Mouse (Mus musculus) embryonic stem cell, embryonic (primary cell): ENCODE measurements around the gene Mrps34.

ENCODE experiments used
- CTCF ChIA-PET, 4 experiments: fragments of 300-600 bp in 2 of 4; fragments of 350-600 bp in 2 of 4; sonication (Branson Sonifier 250); formaldehyde crosslinking; loops; one replicate each; lab custom pipeline; 2022; ENCODE audit warnings: inconsistent platforms in 2 of 4; lab: Charles Lee
- POLR2A ChIA-PET, 4 experiments: fragments of 300-600 bp in 2 of 4; fragments of 350-600 bp in 2 of 4; sonication (Branson Sonifier 250); formaldehyde crosslinking; loops; one replicate each; lab custom pipeline; 2022; ENCODE audit warnings: antibody characterized with exemption in 4 of 4, inconsistent platforms in 1 of 4; lab: Charles Lee

Mrps34 gene

GRCm38 (mm10) chr17:24888862-24889261 lies 6.1 kb upstream of the Mrps34 start:
- CTCF ChIA-PET: no interaction called here
- POLR2A ChIA-PET: interaction anchor here in 3 of 4 experiments (0.8 to 21.0 kb wide), 14 partner anchors 7 to 171 kb away, joined by 3 to 369 read pairs (median 3); partner anchors contain the start of genes Igfals (in 2 of the 3), Eme2 (in 1 of the 3), Fahd1 (in 1 of the 3) and Jpt2 (in 1 of the 3)

DNA sequence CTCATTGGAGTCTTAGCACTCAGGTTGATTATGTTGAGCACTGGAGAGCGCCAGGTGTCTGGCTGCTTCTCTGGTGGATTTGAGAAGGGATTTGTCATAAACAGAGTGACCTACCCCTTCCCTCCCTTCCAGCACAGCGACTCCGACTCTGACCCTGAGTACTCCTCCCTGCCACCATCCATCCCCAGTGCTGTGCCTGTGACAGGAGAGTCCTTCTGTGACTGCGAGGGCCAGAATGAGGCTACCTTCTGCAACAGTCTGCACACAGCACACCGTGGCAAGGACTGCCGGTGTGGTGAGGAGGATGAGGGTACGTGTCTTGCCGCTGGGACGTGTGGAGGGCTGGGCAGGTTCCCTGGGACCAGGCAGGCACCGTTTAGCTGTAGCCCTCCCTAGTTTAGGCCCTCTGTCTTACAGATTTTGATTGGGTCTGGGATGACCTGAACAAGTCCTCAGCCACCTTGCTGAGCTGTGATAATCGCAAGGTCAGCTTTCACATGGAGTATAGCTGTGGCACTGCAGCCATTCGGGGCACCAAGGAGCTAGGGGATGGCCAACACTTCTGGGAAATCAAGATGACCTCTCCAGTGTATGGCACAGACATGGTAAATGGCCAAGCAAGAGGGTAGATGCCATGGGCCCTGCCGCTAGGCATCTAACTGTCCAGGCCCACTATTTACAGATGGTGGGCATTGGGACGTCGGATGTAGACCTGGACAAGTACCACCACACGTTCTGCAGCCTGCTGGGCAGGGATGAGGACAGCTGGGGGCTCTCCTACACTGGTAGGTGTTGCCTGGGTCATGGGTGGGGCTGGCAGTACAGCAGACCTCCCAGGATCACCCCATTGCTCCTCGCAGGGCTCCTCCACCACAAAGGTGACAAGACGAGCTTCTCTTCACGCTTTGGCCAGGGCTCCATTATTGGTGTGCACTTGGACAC lies 4.5 kb upstream of the Mrps34 start:
- ChIA-PET POLR2A (interaction anchor here in 3 of 4 experiments (0.6 to 18.3 kb wide), 16 partner anchors 9 to 363 kb away, joined by 3 to 338 read pairs (median 4); partner anchors contain the start of genes Fahd1 (in 2 of the 3), Traf7 (in 2 of the 3), Cramp1l (in 1 of the 3) and Ift140 (in 1 of the 3)), CTCF (interaction anchor here in 1 of 4 experiments (1.3 kb wide), 1 partner anchor 8 kb away, joined by 4 read pairs; no protein-coding TSS in a partner anchor)

DNA sequence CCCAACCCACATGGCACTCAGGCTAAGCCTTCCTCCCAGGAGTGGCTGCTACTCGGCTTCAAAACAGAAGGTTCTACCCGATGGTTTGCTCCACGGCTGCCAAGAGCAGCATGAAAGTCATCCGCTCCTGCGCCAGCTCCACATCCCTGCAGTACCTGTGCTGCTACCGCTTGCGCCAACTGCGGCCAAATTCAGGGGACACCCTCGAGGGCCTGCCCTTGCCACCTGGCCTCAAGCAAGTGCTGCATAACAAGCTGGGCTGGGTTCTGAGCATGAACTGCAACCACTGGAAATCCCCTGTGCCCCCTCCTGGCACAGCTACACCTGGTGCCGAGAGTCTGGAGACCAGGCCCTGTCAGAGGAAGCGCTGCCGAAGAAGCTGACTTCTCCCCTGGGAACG lies 3.6 kb upstream of the Mrps34 start:
- POLR2A ChIA-PET: interaction anchor here in 3 of 4 experiments (0.7 to 18.3 kb wide), 15 partner anchors 8 to 364 kb away, joined by 3 to 338 read pairs (median 4); partner anchors contain the start of genes Fahd1 (in 2 of the 3), Traf7 (in 2 of the 3), Cramp1l (in 1 of the 3) and Ift140 (in 1 of the 3)
- CTCF ChIA-PET: interaction anchor here in 1 of 4 experiments (1.3 kb wide), 1 partner anchor 9 kb away, joined by 4 read pairs; no protein-coding TSS in a partner anchor

- POLR2A ChIA-PET: interaction anchor here in 2 of 4 experiments (0.9 to 18.3 kb wide), 6 partner anchors 10 to 1080 kb away, joined by 3 to 338 read pairs (median 35); partner anchors contain the start of genes Fahd1 (in 1 of the 2) and Igfals (in 1 of the 2)
- CTCF ChIA-PET: interaction anchor here in 1 of 4 experiments (1.5 kb wide), 1 partner anchor 11 kb away, joined by 3 read pairs; no protein-coding TSS in a partner anchor
These were observed 2.1 kb upstream of the Mrps34 start for GRCm38 (mm10) chr17:24892785-24893184.

DNA sequence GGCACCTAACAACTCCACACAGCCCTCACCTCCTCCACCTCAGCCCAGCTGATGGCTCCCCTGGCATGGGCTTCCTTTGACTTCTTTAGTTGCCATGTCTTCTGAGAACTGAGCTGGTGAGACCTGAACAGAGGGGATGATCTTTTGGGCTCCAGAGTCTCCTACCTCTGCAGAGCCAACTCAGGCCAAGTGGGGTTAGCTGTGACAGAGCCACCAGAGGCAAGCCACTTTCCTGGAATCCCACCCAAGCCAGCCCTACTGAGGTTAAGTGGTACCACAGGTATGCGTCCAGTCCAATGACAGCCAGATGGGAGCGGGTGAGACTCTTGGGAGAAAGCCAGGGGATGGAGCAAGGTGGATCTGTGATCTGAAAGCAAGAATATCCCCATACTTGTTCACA lies 1.6 kb upstream of the Mrps34 start:
- POLR2A ChIA-PET: interaction anchor here in 3 of 4 experiments (0.9 to 18.3 kb wide), 12 partner anchors 6 to 1080 kb away, joined by 3 to 338 read pairs (median 18); partner anchors contain the start of genes Nubp2 (in 2 of the 3), Spsb3 (in 2 of the 3), Fahd1 (in 1 of the 3) and Igfals (in 1 of the 3)
- CTCF ChIA-PET: interaction anchor here in 1 of 4 experiments (1.5 kb wide), 1 partner anchor 10 kb away, joined by 3 read pairs; no protein-coding TSS in a partner anchor

DNA sequence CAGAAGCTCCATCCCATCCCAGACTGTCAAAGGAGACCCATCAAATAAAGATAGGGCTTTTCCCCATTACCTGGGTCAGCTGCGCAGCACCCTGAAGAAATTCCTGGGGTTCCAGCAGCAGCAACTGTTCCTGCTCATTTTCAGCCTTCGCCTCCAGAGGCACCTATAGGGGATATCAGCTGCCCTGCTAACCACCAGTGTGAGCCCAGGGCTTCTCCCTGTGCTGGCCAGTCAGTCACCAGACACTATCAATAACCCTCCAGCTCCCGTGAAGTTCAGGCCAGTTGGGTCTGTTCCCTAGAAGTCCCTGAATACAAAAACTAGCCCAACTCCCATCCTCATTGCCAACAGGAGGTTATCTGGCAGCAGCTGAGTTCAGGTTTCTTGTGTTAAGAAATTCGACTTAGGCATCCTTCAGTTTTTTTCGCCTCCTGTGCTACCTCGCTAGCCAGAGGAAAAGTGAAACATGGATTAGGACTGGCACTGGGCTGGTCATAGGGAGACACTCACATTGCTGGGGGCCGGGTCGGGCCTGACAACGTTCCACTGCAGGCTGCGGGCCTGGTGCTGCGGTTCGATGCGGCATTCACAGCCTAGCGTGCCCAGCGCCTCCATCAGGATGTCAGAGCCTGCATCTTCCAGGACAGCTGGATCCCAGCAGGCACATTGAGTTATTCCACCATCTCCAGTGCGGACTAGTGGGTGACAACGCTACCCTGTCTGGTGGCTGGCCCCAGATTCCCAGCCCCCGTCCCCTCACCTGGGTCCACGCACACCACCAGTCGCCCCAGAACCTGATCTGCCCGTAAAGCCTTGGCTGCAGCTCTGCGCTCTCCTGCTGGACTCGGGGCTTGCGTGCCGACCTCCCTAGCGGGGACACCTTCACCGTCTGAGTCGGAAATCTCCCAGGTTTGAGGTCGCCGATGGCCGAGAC lies 588 bp upstream of the Mrps34 start:
- ChIA-PET POLR2A (interaction anchor here (0.5 to 18.3 kb wide), 66 partner anchors 7 to 939 kb away, joined by 3 to 338 read pairs (median 4); partner anchors contain the start of genes Fahd1 (in 3 of the 4), Nubp2 (in 3 of the 4), Spsb3 (in 3 of the 4) and Jpt2 (in 2 of the 4)), CTCF (interaction anchor here (0.7 to 1.7 kb wide), 11 partner anchors 8 to 221 kb away, joined by 3 to 8 read pairs (median 3); partner anchors contain the start of genes Nubp2 (in 2 of the 4), Spsb3 (in 2 of the 4) and Telo2 (in 1 of the 4))

DNA sequence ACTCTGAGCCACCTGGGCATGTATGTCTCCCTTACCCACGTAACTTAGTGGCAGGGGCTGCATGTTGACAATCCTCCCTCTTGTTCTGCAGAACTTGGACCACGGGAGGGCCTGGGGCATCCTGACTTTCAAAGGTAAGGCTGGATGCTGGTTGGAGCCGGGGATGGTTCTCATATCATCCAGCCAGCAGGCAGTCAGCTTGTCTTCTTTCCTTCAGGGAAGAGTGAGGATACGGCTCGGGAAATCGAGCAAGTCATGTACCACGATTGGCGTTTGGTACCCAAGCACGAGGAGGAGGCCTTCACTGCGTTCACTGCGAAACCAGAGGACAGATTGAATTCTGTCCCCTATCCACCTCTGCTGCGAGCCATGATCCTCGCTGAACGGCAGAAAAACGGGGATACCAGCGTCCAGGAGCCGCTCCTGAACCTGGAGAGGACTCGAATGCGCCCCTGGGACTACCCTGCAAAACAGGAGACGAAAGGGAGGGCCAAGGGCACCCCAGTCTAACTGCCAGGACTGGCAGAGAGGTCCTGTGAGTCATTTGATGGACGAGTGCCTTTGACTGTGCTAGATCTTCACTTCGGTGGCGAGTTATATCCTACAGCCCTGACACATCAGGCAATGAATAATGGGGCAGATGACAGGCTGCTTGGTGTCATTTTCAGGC lies 790 bp downstream of the Mrps34 start:
- POLR2A ChIA-PET: interaction anchor here (0.6 to 18.3 kb wide), 55 partner anchors 8 to 1059 kb away, joined by 3 to 338 read pairs (median 5); partner anchors contain the start of genes Fahd1 (in 3 of the 4), Nubp2 (in 3 of the 4), Spsb3 (in 3 of the 4) and Ndufb10 (in 2 of the 4)

GRCm38 (mm10) chr17:24896241-24896992 lies 1.5 kb downstream of the Mrps34 start, which contains the start of gene Nme3:
Nme3 (plus strand) TSS chr17:24896500.
- CTCF ChIA-PET: interaction anchor here in 1 of 4 experiments (0.6 kb wide), 1 partner anchor 671 kb away, joined by 10 read pairs; no protein-coding TSS in a partner anchor
- POLR2A ChIA-PET: interaction anchor here in 3 of 4 experiments (0.6 to 18.3 kb wide), 25 partner anchors 9 to 937 kb away, joined by 3 to 338 read pairs (median 4); partner anchors contain the start of genes Fahd1 (in 2 of the 3), Nubp2 (in 2 of the 3), Spsb3 (in 2 of the 3) and Ccnf (in 1 of the 3)

More for the DNA sequence above, 790 bp downstream of the Mrps34 start:
- CTCF ChIA-PET: interaction anchor here in 3 of 4 experiments (0.8 to 1.7 kb wide), 7 partner anchors 8 to 150 kb away, joined by 3 to 8 read pairs (median 4); partner anchors contain the start of genes Nubp2 (in 2 of the 3) and Spsb3 (in 2 of the 3)

DNA sequence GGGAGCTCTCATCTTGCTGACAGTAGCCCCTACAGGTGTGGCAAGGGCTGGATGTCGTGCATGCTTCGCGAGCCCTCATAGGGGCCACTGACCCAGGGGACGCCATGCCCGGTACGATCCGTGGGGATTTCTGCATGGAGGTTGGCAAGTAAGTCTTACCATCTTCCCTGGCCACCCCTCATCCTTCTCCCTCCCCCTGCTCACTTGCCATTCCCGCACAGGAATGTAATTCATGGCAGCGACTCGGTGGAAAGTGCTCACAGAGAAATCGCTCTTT lies 2.0 kb downstream of the Mrps34 start:
- POLR2A ChIA-PET: interaction anchor here in 3 of 4 experiments (0.6 to 18.3 kb wide), 25 partner anchors 9 to 936 kb away, joined by 3 to 338 read pairs (median 4); partner anchors contain the start of genes Fahd1 (in 2 of the 3), Nubp2 (in 2 of the 3), Spsb3 (in 2 of the 3) and Ccnf (in 1 of the 3)

GRCm38 (mm10) chr17:24897600-24897999 lies 2.7 kb downstream of the Mrps34 start:
- CTCF ChIA-PET: no interaction called here
- POLR2A ChIA-PET: interaction anchor here in 3 of 4 experiments (0.6 to 18.3 kb wide), 12 partner anchors 10 to 176 kb away, joined by 3 to 338 read pairs (median 4); partner anchors contain the start of genes Fahd1 (in 1 of the 3), Igfals (in 1 of the 3), Ndufb10 (in 1 of the 3) and Nubp2 (in 1 of the 3)

More for the DNA sequence above, 2.0 kb downstream of the Mrps34 start:
- CTCF ChIA-PET: interaction anchor here in 1 of 4 experiments (0.6 kb wide), 1 partner anchor 671 kb away, joined by 10 read pairs; no protein-coding TSS in a partner anchor

DNA sequence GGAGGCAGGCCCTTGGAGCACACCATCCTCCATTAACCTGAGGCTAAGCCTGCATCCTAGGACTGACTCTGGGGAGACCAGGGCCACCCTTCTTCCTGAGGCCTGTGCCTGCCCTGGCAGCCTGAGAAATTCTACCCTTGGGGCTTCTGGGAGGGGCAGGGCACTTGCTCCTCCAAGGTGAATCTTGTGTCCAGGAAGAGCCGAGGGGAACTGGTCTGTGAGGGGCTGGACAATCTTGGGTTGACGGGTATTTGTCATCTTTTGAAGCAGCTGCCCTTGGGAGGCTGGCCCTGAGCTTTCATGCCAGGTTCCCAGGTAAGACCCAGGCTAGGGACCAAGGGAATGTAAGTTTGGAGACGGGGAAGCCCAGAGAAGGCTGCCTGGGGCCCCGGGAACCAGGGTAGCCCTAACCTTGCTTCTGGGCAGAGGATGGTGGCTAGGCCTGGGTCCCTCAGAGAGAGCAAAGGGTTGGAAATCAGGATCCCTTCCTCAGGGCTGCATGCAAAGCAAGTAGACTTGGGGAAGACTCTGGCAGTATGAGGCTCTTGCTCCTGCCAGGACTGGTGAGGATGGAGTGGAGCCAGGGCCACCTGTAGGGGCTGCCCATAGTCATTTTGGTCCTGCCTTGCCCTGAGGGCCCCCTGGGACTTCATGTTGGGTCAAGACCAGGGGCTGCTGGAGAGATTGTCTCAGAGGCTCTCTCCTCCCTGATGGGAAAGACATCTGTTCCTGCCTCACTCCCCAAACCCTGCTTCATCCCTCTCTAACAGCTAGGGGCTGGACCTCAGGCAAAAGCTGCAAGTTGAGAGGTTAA lies 3.3 kb downstream of the Mrps34 start:
- ChIA-PET POLR2A (interaction anchor here in 3 of 4 experiments (0.6 to 18.3 kb wide), 5 partner anchors 9 to 54 kb away, joined by 3 to 338 read pairs (median 9); partner anchors contain the start of genes Fahd1 (in 1 of the 3), Igfals (in 1 of the 3), Nubp2 (in 1 of the 3) and Spsb3 (in 1 of the 3)), CTCF (interaction anchor here in 1 of 4 experiments (0.6 kb wide), 1 partner anchor 47 kb away, joined by 3 read pairs; no protein-coding TSS in a partner anchor)

- ChIA-PET CTCF (interaction anchor here in 1 of 4 experiments (0.6 kb wide), 1 partner anchor 46 kb away, joined by 3 read pairs; no protein-coding TSS in a partner anchor), POLR2A (interaction anchor here (0.6 to 2.9 kb wide), 9 partner anchors 8 to 208 kb away, joined by 3 to 18 read pairs (median 4); partner anchors contain the start of genes Fahd1 (in 2 of the 4), Nubp2 (in 2 of the 4), Spsb3 (in 2 of the 4) and Mapk8ip3 (in 1 of the 4))
These were observed 4.2 kb downstream of the Mrps34 start for GRCm38 (mm10) chr17:24899153-24899552.

GRCm38 (mm10) chr17:24900014-24900413 lies 5.1 kb downstream of the Mrps34 start:
- ChIA-PET CTCF (no interaction called here), POLR2A (interaction anchor here in 3 of 4 experiments (0.8 to 2.9 kb wide), 9 partner anchors 9 to 50 kb away, joined by 3 to 18 read pairs (median 4); partner anchors contain the start of genes Fahd1 (in 2 of the 3), Nubp2 (in 2 of the 3), Spsb3 (in 2 of the 3) and Mapk8ip3 (in 1 of the 3))
